Mouse (Mus musculus): ENCODE results near the gene Hmgn2. TPM values are rescaled to one million over a fixed set of nuclear protein-coding genes. Genes with fewer than 3 reads are reported as not detected.

The Hmgn2 gene
- total RNA-seq (2012; rRNA removed) (157 and 196 TPM in 2 replicates), total RNA-seq (2014; rRNA removed) (161 and 168 TPM in 2 replicates), polyA plus RNA-seq (2012; ENCODE audit: insufficient read length, low read depth) (195 and 299 TPM in 2 replicates)

- Histone ChIP-seq H3K27ac (ENCODE audit: insufficient read depth, low read depth) (peak within 1 kb of the TSS; percentile 93), H3K36me3 (replicated peaks in 1 of 2; ENCODE audit: control insufficient read depth in 1 of 2, insufficient read depth in 1 of 2, low read length in 1 of 2) (peaks cover 26 to 61% of the 10 kb centered on the region in 2 experiments), H3K9ac (ENCODE audit: insufficient read depth, low read depth) (peak within 1 kb of the TSS; percentile 100), H3K4me2 (ENCODE audit: insufficient read depth, low read depth, poor library complexity, severe bottlenecking) (peak within 1 kb of the TSS; percentile 42), H3K9me3 (replicated peaks; ENCODE audit: low read length) (no peaks in the 10 kb centered on the region), H3K4me3 (replicated peaks in 1 of 3; ENCODE audit: low read depth in 2 of 3, low read length in 2 of 3, poor library complexity in 1 of 3) (peak within 1 kb of the TSS; percentile 50 to 97 (median 70)), H3K4me1 (ENCODE audit: control insufficient read depth in 1 of 2, insufficient read depth in 2 of 2) (peaks cover 0 to 35% of the 10 kb centered on the region in 2 experiments; a peak in 3 of 4 replicates), H3K79me2 (replicated peaks; ENCODE audit: control insufficient read depth, extremely low read depth, insufficient read depth, poor library complexity, severe bottlenecking) (peaks cover 9% of the 10 kb centered on the region), H3K27me3 (replicated peaks) (no peaks in the 10 kb centered on the region)
- dilution Hi-C loops (cut with MboI; ENCODE audit: extremely low pct_ligation_motif_present, extremely low pct_unique_long_range_greater_than_20kb, low sequenced_read_pairs) = no loop called here
- in situ Hi-C loops (cut with MboI; ENCODE audit: low pct_ligation_motif_present, low pct_unique_long_range_greater_than_20kb, low sequenced_read_pairs) = no loop called here
- DNase-seq (ENCODE audit: extremely low read depth) = peak; percentile 29
- TF ChIP-seq JUND (conservative IDR thresholded peaks at IDR 0.05; ENCODE audit: low read depth, low read length) (no peak), HCFC1 (IDR thresholded peaks at IDR 0.05; ENCODE audit: low read depth, low read length) (no peak), TBP (conservative IDR thresholded peaks at IDR 0.05; ENCODE audit: low read depth, low read length) (no peak), NRF1 (IDR thresholded peaks at IDR 0.05; ENCODE audit: low read depth, low read length) (no peak), JUN (IDR thresholded peaks at IDR 0.05; ENCODE audit: insufficient read depth, low read depth, low read length) (no peak), NELFE (IDR thresholded peaks at IDR 0.05; ENCODE audit: low read depth, low read length) (no peak), MAFK (IDR thresholded peaks at IDR 0.05; ENCODE audit: insufficient replicate concordance, low read length) (no peak), CHD2 (IDR thresholded peaks at IDR 0.05; ENCODE audit: low read length) (no peak; the same call in none of the 2 replicates), CHD1 (IDR thresholded peaks at IDR 0.05; ENCODE audit: low read depth, low read length) (no peak), EP300 (IDR thresholded peaks at IDR 0.05; ENCODE audit: low read length) (no peak), PAX5 (IDR thresholded peaks at IDR 0.05; ENCODE audit: low read length) (no peak), MEF2A (IDR thresholded peaks at IDR 0.05; ENCODE audit: borderline replicate concordance, low read depth, low read length) (0 out of 2 replicates have a peak, but pooled peaks have one; percentile 24), ZNF384 (IDR thresholded peaks at IDR 0.05; ENCODE audit: low read depth, low read length) (no peak), SMC3 (IDR thresholded peaks at IDR 0.05; ENCODE audit: low read depth, low read length) (no peak), RCOR1 (conservative IDR thresholded peaks at IDR 0.05; ENCODE audit: low read depth, low read length) (no peak; the same call in 1 of the 2 replicates), ETS1 (conservative IDR thresholded peaks at IDR 0.05; ENCODE audit: low read depth, low read length) (no peak), UBTF (IDR thresholded peaks at IDR 0.05; ENCODE audit: low read depth, low read length) (peak; percentile 83; the same call in 1 of the 2 replicates), GABPA (IDR thresholded peaks at IDR 0.05; ENCODE audit: insufficient replicate concordance, low read depth, low read length) (no peak), ELF1 (IDR thresholded peaks at IDR 0.05; ENCODE audit: low read depth, low read length) (no peak), RAD21 (IDR thresholded peaks at IDR 0.05; ENCODE audit: low read depth, low read length) (no peak), BHLHE40 (IDR thresholded peaks at IDR 0.05; ENCODE audit: low read depth, low read length) (no peak), E2F4 (IDR thresholded peaks at IDR 0.05; ENCODE audit: insufficient replicate concordance, low read depth, low read length) (no peak), USF2 (conservative IDR thresholded peaks at IDR 0.05; ENCODE audit: low read depth, low read length) (no peak), MYC (IDR thresholded peaks at IDR 0.05; ENCODE audit: low read depth, low read length) (no peak), MAX (IDR thresholded peaks at IDR 0.05; ENCODE audit: low read length) (no peak), ZC3H11A (IDR thresholded peaks at IDR 0.05; ENCODE audit: low read depth, low read length) (no peak), MXI1 (IDR thresholded peaks at IDR 0.05; ENCODE audit: low read depth, low read length) (peak; percentile 75), POLR2A (IDR thresholded peaks at IDR 0.05; ENCODE audit: low read depth, low read length) (no peak), ZMIZ1 (IDR thresholded peaks at IDR 0.05; ENCODE audit: low read depth, low read length) (no peak; the same call in 1 of the 2 replicates), TCF12 (IDR thresholded peaks at IDR 0.05; ENCODE audit: low read depth, low read length) (no peak), CTCF (conservative IDR thresholded peaks at IDR 0.05 in 1 of 2, IDR thresholded peaks at IDR 0.05 in 1 of 2; ENCODE audit: low read depth in 2 of 2, low read length in 2 of 2) (no peak), USF1 (IDR thresholded peaks at IDR 0.05; ENCODE audit: low read depth, low read length) (no peak), ZKSCAN1 (IDR thresholded peaks at IDR 0.05; ENCODE audit: borderline replicate concordance, low read depth, low read length) (no peak), POLR2AphosphoS2 (IDR thresholded peaks at IDR 0.05; ENCODE audit: low read depth, low read length) (peak; percentile 56; the same call in 1 of the 2 replicates), IRF4 (IDR thresholded peaks at IDR 0.05; ENCODE audit: low read depth, low read length) (no peak), SIN3A (IDR thresholded peaks at IDR 0.05; ENCODE audit: low read length) (peak; percentile 70), MAZ (IDR thresholded peaks at IDR 0.05; ENCODE audit: low read depth, low read length) (0 out of 2 replicates have a peak, but pooled peaks have one; percentile 13), KAT2A (IDR thresholded peaks at IDR 0.05; ENCODE audit: insufficient replicate concordance, low read length) (no peak)
Observed at GRCm38 (mm10) chr4:133968150-133968921, at the start of gene Hmgn2. Gene Hmgn2 (minus strand): TSS chr4:133968650.
